Mouse (Mus musculus) heart, postnatal 0 days (tissue): ENCODE measurements around the gene Rictor.

Experiments used
- CTCF ChIP-seq: IDR thresholded peaks from 2 replicates; pipeline ENCODE4 v1.5.1; 2016; ENCODE audit warnings: antibody characterized with exemption, control low read depth, low read depth
- EP300 ChIP-seq: IDR thresholded peaks from 2 replicates; pipeline ENCODE4 v1.6.1; 2016; ENCODE audit warnings: antibody characterized with exemption, low read depth

- TF ChIP-seq CTCF (no peak), EP300 (no peak)
Observed at GRCm38 (mm10) chr15:6707551-6707935, 636 bp upstream of the Rictor start.
